Mouse (Mus musculus) left cerebral cortex, postnatal 4 days (tissue): Measurements from ENCODE around the gene Mov10. TPM values are rescaled to one million over a fixed set of nuclear protein-coding genes. Genes with fewer than 3 reads are reported as not detected.
"Not testable (repeated sequence)": the region's sequence is repeated elsewhere in the genome, so short reads cannot be mapped to it uniquely, and the experiment has no call there.

Experiments used
- DNase-seq: peaks from one replicate; pipeline ENCODE4 v3.0.0-alpha.2; 2022
- intact Hi-C: fragments of 180-260 bp; cut with DNase I; formaldehyde crosslinking; loops from one replicate; pipeline ENCODE4 v1.15.1; 2025
- total RNA-seq, 2 experiments: library from RNA; stranded (reverse); gene quantifications; 2 replicates each; pipeline ENCODE4 v1.2.3; 2021

Gene Mov10
- total RNA-seq, 2 experiments from 2014 or later, result 9.2 to 11.0 TPM

- intact Hi-C loops, result no loop called here
- no peak for DNase-seq
Observed at GRCm38 (mm10) chr3:104783971-104784500, 34.3 kb downstream of the Mov10 start.

GRCm38 (mm10) chr3:104782061-104782681 lies 36.2 kb downstream of the Mov10 start:
- peak; percentile 53 for DNase-seq
- intact Hi-C loops, result no loop called here

- DNase-seq, result no peak
- intact Hi-C loops, result no loop called here
Observed at GRCm38 (mm10) chr3:104781471-104781903, 36.9 kb downstream of the Mov10 start, which contains the start of gene Fam19a3. Fam19a3 (minus strand) TSS chr3:104781840.

- DNase-seq, result peak; percentile 23
- intact Hi-C loops, result no loop called here
Observed at GRCm38 (mm10) chr3:104780561-104781420, 37.6 kb downstream of the Mov10 start, which contains the start of gene Ppm1j. Ppm1j (plus strand) TSS chr3:104781056.

GRCm38 (mm10) chr3:104779949-104780348 lies 38.4 kb downstream of the Mov10 start:
- intact Hi-C loops, result loop anchor here (5.0 kb wide), 1 partner anchor 68 kb away; no protein-coding TSS in a partner anchor
- peak; percentile 78 for DNase-seq

GRCm38 (mm10) chr3:104777342-104777741 lies 41.0 kb downstream of the Mov10 start:
- peak; percentile 26 for DNase-seq
- intact Hi-C loops, result loop anchor here (5.0 kb wide), 1 partner anchor 65 kb away; no protein-coding TSS in a partner anchor

GRCm38 (mm10) chr3:104773301-104773700 lies 45.1 kb downstream of the Mov10 start:
- intact Hi-C loops, result no loop called here
- no peak for DNase-seq

- intact Hi-C loops, result no loop called here
Observed at GRCm38 (mm10) chr3:104771460-104771859, 46.9 kb downstream of the Mov10 start.

GRCm38 (mm10) chr3:104770918-104771317 lies 47.4 kb downstream of the Mov10 start:
- DNase-seq, result no peak
- intact Hi-C loops, result no loop called here

More at GRCm38 (mm10) chr3:104771460-104771859, 46.9 kb downstream of the Mov10 start:
- DNase-seq, result no peak

GRCm38 (mm10) chr3:104770035-104770434 lies 48.3 kb downstream of the Mov10 start:
- intact Hi-C loops, result no loop called here
- DNase-seq, result peak; percentile 34

GRCm38 (mm10) chr3:104769135-104769534 lies 49.2 kb downstream of the Mov10 start:
- no peak for DNase-seq
- intact Hi-C loops, result no loop called here

GRCm38 (mm10) chr3:104767716-104768115 lies 50.6 kb downstream of the Mov10 start:
- no peak for DNase-seq
- intact Hi-C loops, result no loop called here

- intact Hi-C loops, result no loop called here
- no peak for DNase-seq
Observed at GRCm38 (mm10) chr3:104767141-104767540, 51.2 kb downstream of the Mov10 start.

GRCm38 (mm10) chr3:104765021-104765420 lies 53.3 kb downstream of the Mov10 start:
- no peak for DNase-seq
- intact Hi-C loops, result no loop called here

- intact Hi-C loops, DNase-seq: not testable (repeated sequence)
Observed at GRCm38 (mm10) chr3:104762103-104762863, 56.1 kb downstream of the Mov10 start.

- intact Hi-C loops, result no loop called here
Observed at GRCm38 (mm10) chr3:104758869-104759268, 59.5 kb downstream of the Mov10 start.

GRCm38 (mm10) chr3:104758406-104758805 lies 60.0 kb downstream of the Mov10 start:
- peak; percentile 85 for DNase-seq
- intact Hi-C loops, result no loop called here

More at GRCm38 (mm10) chr3:104758869-104759268, 59.5 kb downstream of the Mov10 start:
- no peak for DNase-seq

GRCm38 (mm10) chr3:104752845-104753244 lies 65.5 kb downstream of the Mov10 start:
- DNase-seq, intact Hi-C loops: not testable (repeated sequence)
